Mouse (Mus musculus) C2C12 (cell line): Measurements from ENCODE around the gene Numa1. TPM values are rescaled to one million over a fixed set of nuclear protein-coding genes. Genes with fewer than 3 reads are reported as not detected.
A peak's percentile ranks its signal among the peaks of the same experiment; 100 is the strongest.

Source experiments
- H3K27me3 ChIP-seq: one replicate; pipeline ENCODE4 v1.6.1; 2011; ENCODE audit not compliant: control insufficient read depth, insufficient read depth, insufficient read length
- H3K36me3 ChIP-seq: one replicate; pipeline ENCODE4 v1.6.1; 2011; ENCODE audit not compliant: control insufficient read depth, insufficient read depth
- H3K4me3 ChIP-seq: one replicate; pipeline ENCODE4 v1.5.1; 2011; ENCODE audit warnings: mild to moderate bottlenecking, control low read depth; ENCODE audit not compliant: poor library complexity, insufficient read depth, severe bottlenecking
- H3K79me2 ChIP-seq: one replicate; pipeline ENCODE4 v1.6.1; 2011; ENCODE audit not compliant: control insufficient read depth, insufficient read depth
- H3K79me3 ChIP-seq: one replicate; pipeline ENCODE4 v1.6.1; 2011; ENCODE audit warnings: low read depth, control low read depth
- H3ac ChIP-seq: one replicate; pipeline ENCODE3; 2011; ENCODE audit warnings: low read depth; ENCODE audit not compliant: control insufficient read depth, insufficient read length
- CEBPB ChIP-seq: IDR thresholded peaks from one replicate; pipeline ENCODE4 v1.6.1; 2011; ENCODE audit warnings: low read depth, mild to moderate bottlenecking, control low read depth, moderate library complexity
- CTCF ChIP-seq: IDR thresholded peaks from one replicate; pipeline ENCODE4 v1.5.1; 2011; ENCODE audit not compliant: control insufficient read depth, insufficient read depth, insufficient read length
- FOSL1 ChIP-seq: IDR thresholded peaks from one replicate; pipeline ENCODE4 v1.8.0; 2011; ENCODE audit warnings: mild to moderate bottlenecking, low read length; ENCODE audit not compliant: poor library complexity, insufficient read depth, severe bottlenecking
- MAX ChIP-seq: IDR thresholded peaks from one replicate; pipeline ENCODE4 v1.6.1; 2011; ENCODE audit warnings: mild to moderate bottlenecking, control low read depth
- MYOD1 ChIP-seq: IDR thresholded peaks from one replicate; pipeline ENCODE4 v1.6.1; 2011; ENCODE audit warnings: low read depth; ENCODE audit not compliant: control insufficient read depth, insufficient read length
- MYOG ChIP-seq: IDR thresholded peaks from one replicate; pipeline ENCODE4 v1.6.1; 2011; ENCODE audit not compliant: control insufficient read depth, insufficient read length; ENCODE audit errors: extremely low read depth
- USF1 ChIP-seq: IDR thresholded peaks from one replicate; pipeline ENCODE4 v1.6.1; 2011; ENCODE audit warnings: low read depth, mild to moderate bottlenecking, control low read depth, moderate library complexity
- polyA plus RNA-seq: library from polyadenylated mRNA; unstranded; fragments of >200 nt; fragmentation: generic; extraction: Trizol; gene quantifications from one replicate; pipeline ENCODE4 v1.2.1, GENCODE M21; 2012; ENCODE audit warnings: missing spikeins

Gene Numa1
- polyA plus RNA-seq, 1 experiment, result 80.4 TPM

- TF ChIP-seq MAX (peak; percentile 34), FOSL1 (no peak)
- peak overlapping the region; percentile 58 for H3ac ChIP-seq
- no peaks in the 10 kb centered on the region for H3K27me3 ChIP-seq
- H3K36me3 ChIP-seq, result peaks cover 6% of the 10 kb centered on the region
- peaks cover 81% of the 10 kb centered on the region for H3K79me3 ChIP-seq
- peak overlapping the region; percentile 35 for H3K4me3 ChIP-seq
- H3K79me2 ChIP-seq, result peaks cover 88% of the 10 kb centered on the region
Observed at GRCm38 (mm10) chr7:101970821-101971461, 37.0 kb downstream of the Numa1 start.

GRCm38 (mm10) chr7:101971721-101972120, 37.8 kb downstream of the Numa1 start:
- Histone ChIP-seq H3K27me3 (no peaks in the 10 kb centered on the region), H3K79me2 (peaks cover 88% of the 10 kb centered on the region), H3K4me3 (peak overlapping the region; percentile 35), H3ac (no peak overlapping the region), H3K79me3 (peaks cover 79% of the 10 kb centered on the region), H3K36me3 (peaks cover 6% of the 10 kb centered on the region)
- TF ChIP-seq MYOG (no peak), MYOD1 (no peak), USF1 (no peak), CTCF (no peak), CEBPB (no peak), MAX (no peak), FOSL1 (no peak)

- Histone ChIP-seq H3K79me2 (peaks cover 73% of the 10 kb centered on the region), H3ac (no peak overlapping the region), H3K36me3 (peaks cover 11% of the 10 kb centered on the region), H3K79me3 (peaks cover 66% of the 10 kb centered on the region), H3K4me3 (no peak overlapping the region), H3K27me3 (no peaks in the 10 kb centered on the region)
- no peak for TF ChIP-seq CEBPB
Observed at GRCm38 (mm10) chr7:101973730-101974129, 39.8 kb downstream of the Numa1 start.

DNA sequence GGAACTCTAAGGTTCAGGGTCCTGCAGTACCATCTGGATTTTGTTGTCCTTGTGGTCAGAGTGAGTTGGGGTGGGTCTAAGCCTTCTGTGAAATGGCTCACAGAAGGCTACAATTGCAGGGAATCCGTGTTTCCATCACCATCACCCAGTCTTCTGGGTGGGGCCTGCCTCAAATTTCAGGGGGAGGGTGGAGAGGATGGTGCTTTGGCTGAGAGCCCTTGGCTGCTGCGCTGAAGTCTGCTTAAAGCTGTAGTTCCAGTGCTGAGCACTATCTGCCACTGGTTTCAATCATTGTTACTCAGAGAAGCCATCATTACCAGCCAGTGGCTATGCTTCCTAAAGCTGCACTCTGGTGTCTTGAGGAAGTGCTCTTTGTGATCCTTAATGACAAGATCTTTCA, 40.6 kb downstream of the Numa1 start:
- Histone ChIP-seq H3K79me3 (peaks cover 64% of the 10 kb centered on the region), H3K4me3 (no peak overlapping the region), H3K27me3 (no peaks in the 10 kb centered on the region), H3K36me3 (peaks cover 15% of the 10 kb centered on the region), H3ac (no peak overlapping the region), H3K79me2 (peaks cover 67% of the 10 kb centered on the region)
- TF ChIP-seq MYOG (no peak), FOSL1 (no peak), USF1 (no peak), MYOD1 (no peak), CEBPB (no peak), CTCF (no peak), MAX (no peak)

DNA sequence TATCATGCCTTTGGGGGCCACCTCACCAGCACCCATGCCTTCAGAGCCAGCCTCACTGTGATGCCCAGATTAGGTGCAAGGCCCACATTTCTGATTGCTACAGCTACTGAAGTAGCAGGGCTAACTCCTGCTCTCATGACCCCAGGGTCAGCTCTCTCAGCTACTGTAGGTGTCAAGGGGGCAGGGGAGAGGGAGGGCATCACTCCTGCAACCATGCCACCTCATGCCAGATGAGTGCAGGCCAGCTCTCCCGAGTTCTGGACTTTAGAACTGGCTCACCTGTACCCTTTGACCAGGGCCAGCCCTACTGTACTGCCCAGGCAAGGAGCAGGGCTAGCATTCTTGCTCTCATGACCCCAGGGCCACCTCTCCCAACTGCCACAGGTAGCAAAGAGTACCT, 48.8 kb downstream of the Numa1 start:
- peaks cover 36% of the 10 kb centered on the region for H3K36me3 ChIP-seq

DNA sequence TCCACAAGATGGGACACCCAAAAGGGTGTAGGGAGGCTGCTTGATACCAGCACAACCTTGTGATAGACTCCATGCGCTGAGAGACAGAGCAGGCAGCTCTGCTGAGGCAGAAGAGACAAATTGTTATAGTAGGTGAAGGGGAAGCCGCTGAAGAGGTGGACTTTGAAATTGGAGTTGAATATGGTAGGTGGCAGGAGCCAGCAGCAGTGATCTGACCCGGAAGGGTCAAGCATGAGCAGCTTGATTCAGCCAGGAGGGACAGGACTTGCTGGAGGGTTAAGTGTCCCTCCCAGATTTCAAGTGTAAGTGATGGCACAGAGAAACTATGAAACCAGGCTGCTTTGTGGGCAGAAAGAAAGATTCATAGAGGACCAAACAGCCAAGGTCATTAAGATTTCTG, 51.2 kb downstream of the Numa1 start:
- no peaks in the 10 kb centered on the region for H3K27me3 ChIP-seq
- H3K79me2 ChIP-seq, result peaks cover 25% of the 10 kb centered on the region
- no peak overlapping the region for H3ac ChIP-seq
- no peak overlapping the region for H3K4me3 ChIP-seq
- peaks cover 45% of the 10 kb centered on the region for H3K36me3 ChIP-seq
- H3K79me3 ChIP-seq, result peaks cover 1% of the 10 kb centered on the region
- TF ChIP-seq MAX, result no peak
- no peak for TF ChIP-seq USF1

More for the DNA sequence above, 48.8 kb downstream of the Numa1 start:
- no peak overlapping the region for H3ac ChIP-seq
- H3K4me3 ChIP-seq, result no peak overlapping the region
- peaks cover 29% of the 10 kb centered on the region for H3K79me2 ChIP-seq
- TF ChIP-seq CTCF (no peak), MAX (no peak), CEBPB (no peak), MYOD1 (no peak), MYOG (no peak), USF1 (no peak)
- H3K27me3 ChIP-seq, result no peaks in the 10 kb centered on the region
- peaks cover 1% of the 10 kb centered on the region for H3K79me3 ChIP-seq
